Mouse (Mus musculus) kidney, adult 2 months (tissue): ENCODE measurements around the gene Zbtb38.

Experiments used
- CTCF ChIP-seq: fragments of 200-500 bp; conservative IDR thresholded peaks from 2 replicates; pipeline ENCODE4 v1.5.1; 2011; ENCODE audit warnings: low read depth, mild to moderate bottlenecking, control low read depth, low read length, moderate library complexity, mixed read lengths; ENCODE audit not compliant: insufficient read depth, insufficient read length
- POLR2A ChIP-seq: fragments of 200-500 bp; IDR thresholded peaks from one replicate; pipeline ENCODE4 v1.6.1; 2011; ENCODE audit warnings: low read depth, low read length, control low read depth

- no peak for TF ChIP-seq POLR2A
- TF ChIP-seq CTCF, result no peak
Observed at GRCm38 (mm10) chr9:96756638-96757435, 4.2 kb upstream of the Zbtb38 start.
